Mouse (Mus musculus) neural tube, postnatal 0 days (tissue): ENCODE results near the gene Rpp25l. TPM values are rescaled to one million over a fixed set of nuclear protein-coding genes. Genes with fewer than 3 reads are reported as not detected.

Experiments used
- polyA plus RNA-seq: library from polyadenylated mRNA; unstranded; fragments of >200 nt; fragmentation: Nextera tagmentation; extraction: Ambion mirVana; gene quantifications from 2 replicates; pipeline ENCODE4 v1.2.1, GENCODE M21; 2015

Gene Rpp25l
- 56.4 and 57.5 TPM in 2 replicates for polyA plus RNA-seq

GRCm38 (mm10) chr4:41713197-41714067 is at the start of gene Rpp25l:
Rpp25l (minus strand) TSS chr4:41713534.

DNA sequence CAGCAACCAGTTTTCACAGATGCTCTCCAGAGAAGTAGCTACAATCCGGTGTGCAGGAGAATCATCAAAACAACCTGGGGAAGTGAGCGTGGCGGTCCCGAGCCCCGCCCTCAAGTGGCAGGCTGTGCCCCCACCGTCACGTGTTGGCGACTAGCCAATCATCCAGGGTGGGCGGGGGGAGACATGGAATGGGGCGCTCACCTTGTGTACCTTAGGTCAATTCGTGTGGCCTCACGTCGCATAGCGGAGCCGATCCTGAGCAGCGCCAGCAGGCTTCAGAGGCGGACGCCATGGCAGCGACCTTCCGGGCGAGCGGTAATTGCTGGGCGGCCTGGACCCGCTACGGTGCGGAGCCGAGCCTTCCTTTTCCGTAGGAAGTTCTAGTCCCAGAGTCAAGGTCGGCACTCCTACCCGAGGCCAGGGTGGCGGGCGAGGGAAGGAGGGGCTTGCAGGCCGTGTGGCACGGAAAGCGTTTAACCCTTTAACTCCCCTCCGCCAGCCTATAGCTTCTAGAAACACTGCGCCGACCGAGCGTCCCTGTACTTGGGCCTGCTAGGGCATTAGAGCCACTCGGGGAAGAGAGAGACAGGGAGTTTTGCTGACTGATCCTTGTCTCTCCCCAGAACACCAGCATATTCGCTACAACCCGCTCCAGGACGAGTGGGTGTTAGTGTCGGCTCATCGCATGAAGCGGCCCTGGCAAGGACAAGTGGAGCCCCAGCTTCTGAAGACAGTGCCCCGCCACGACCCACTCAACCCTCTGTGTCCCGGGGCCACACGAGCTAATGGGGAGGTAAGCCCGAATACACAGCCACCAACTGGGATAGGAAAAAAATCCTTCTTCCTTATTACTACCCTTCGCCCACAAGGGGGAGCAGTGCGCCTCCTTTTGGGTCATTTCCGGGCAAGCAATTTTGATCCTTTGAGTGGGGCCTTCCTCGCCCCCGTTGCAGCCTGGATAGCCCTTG is 42.3 kb upstream of the Rpp25l start, which contains the start of gene Sigmar1:
Gene Sigmar1, minus strand, starts transcription at position 820 of the 968 bp plus-strand sequence.

GRCm38 (mm10) chr4:41754797-41755337 is 41.5 kb upstream of the Rpp25l start, which contains the start of gene Galt:
Galt (plus strand) TSS chr4:41755228.

GRCm38 (mm10) chr4:41731052-41731765 is 17.9 kb upstream of the Rpp25l start, which contains the start of gene Arid3c:
Arid3c (minus strand) TSS chr4:41731142.

DNA sequence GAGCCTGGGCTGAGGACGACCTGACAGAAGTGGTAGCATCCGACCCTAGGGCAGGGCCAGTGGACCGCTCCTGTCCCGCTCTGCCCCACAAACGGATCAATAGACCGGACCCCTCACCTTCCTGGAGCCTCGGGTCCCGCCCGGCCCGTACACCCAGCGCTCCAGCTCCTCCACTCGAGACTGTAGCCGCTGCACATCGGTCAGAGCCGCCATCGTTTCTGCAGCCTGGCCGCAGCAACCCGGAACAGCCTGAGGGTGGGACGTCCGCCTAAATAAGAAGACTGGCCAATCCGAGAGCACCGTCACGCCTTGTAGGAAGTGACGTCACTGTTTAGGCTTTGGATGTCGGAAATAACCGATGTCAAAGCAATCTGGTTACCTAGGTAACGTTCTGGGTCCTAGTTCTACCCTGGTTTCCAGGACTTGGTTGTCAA is 9.6 kb upstream of the Rpp25l start, which contains the start of gene Dctn3:
Gene Dctn3, minus strand, starts transcription at position 253 of the 434 bp plus-strand sequence.

DNA sequence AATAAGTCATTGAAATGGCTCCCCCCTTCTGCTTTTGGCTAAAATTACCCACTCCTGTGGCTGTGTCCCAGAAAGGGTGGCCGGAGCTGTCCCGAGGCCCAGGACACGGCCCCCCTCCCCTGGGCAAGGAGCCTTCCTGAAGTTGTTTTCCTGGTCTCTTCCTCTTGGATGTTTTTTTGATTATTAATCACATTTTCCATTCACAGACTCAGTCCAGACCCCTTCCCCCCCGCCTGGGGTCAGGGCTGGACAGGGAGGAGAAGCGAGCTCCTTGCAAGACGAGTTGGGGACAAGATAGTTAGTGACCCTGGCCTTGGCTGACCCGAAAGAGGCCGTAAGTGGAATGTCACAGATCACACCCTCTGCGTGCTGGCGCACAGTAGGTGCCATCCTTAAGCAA is 13.6 kb downstream of the Rpp25l start, which contains the start of gene Il11ra1:
Gene Il11ra1, plus strand, starts transcription at position 207 of the 400 bp plus-strand sequence.

GRCm38 (mm10) chr4:41696930-41697841 is 16.1 kb downstream of the Rpp25l start, which contains the start of gene Cntfr:
Cntfr (minus strand) TSS chr4:41697089.

Other genes starting within 250 kb of the Rpp25l start
- gene Kif24, start 248.6 kb downstream of the Rpp25l start, polyA plus RNA-seq: 1.2 and 1.4 TPM in 2 replicates
- 68.9 and 70.1 TPM in 2 replicates for gene Nudt2, start 248.4 kb downstream of the Rpp25l start, polyA plus RNA-seq
- 21.2 and 23.0 TPM in 2 replicates for gene AI464131, start 210.5 kb downstream of the Rpp25l start, polyA plus RNA-seq
- gene 1110017D15Rik, start 196.2 kb downstream of the Rpp25l start, polyA plus RNA-seq: 14.3 and 17.3 TPM in 2 replicates
- gene Fam219a, start 144.0 kb downstream of the Rpp25l start, polyA plus RNA-seq: 23.3 and 24.7 TPM in 2 replicates
- gene Dnaic1, start 143.8 kb downstream of the Rpp25l start, polyA plus RNA-seq: 5.4 and 6.2 TPM in 2 replicates
- 159 and 163 TPM in 2 replicates for gene Enho, start 73.2 kb downstream of the Rpp25l start, polyA plus RNA-seq
- gene Cntfr, start 16.4 kb downstream of the Rpp25l start, polyA plus RNA-seq: 20.0 and 21.0 TPM in 2 replicates
- gene Il11ra1, start 13.5 kb downstream of the Rpp25l start, polyA plus RNA-seq: 48.2 and 49.9 TPM in 2 replicates
- 315 and 319 TPM in 2 replicates for gene Dctn3, start 9.6 kb upstream of the Rpp25l start, polyA plus RNA-seq
- gene Arid3c, start 17.6 kb upstream of the Rpp25l start, polyA plus RNA-seq: 0.95 and 0.98 TPM in 2 replicates
- gene Galt, start 41.7 kb upstream of the Rpp25l start, polyA plus RNA-seq: 58.6 and 61.9 TPM in 2 replicates
- gene Sigmar1, start 42.6 kb upstream of the Rpp25l start, polyA plus RNA-seq: 94.3 and 108 TPM in 2 replicates
- 269 and 276 TPM in 2 replicates for gene Ccl27a, start 60.7 kb upstream of the Rpp25l start, polyA plus RNA-seq
- gene Gm21541, start 190.1 kb upstream of the Rpp25l start, polyA plus RNA-seq: not detected in 2 replicates
- 7.9 and 8.3 TPM in 2 replicates for gene Gm20878, start 228.0 kb upstream of the Rpp25l start, polyA plus RNA-seq